Mouse (Mus musculus): Measurements from ENCODE around the gene Dcaf1. TPM values are rescaled to one million over a fixed set of nuclear protein-coding genes. Genes with fewer than 3 reads are reported as not detected.

Gene Dcaf1
- total and polyA plus RNA-seq, 3 experiments: 56.3 to 131 (median 58.7) TPM

DNA sequence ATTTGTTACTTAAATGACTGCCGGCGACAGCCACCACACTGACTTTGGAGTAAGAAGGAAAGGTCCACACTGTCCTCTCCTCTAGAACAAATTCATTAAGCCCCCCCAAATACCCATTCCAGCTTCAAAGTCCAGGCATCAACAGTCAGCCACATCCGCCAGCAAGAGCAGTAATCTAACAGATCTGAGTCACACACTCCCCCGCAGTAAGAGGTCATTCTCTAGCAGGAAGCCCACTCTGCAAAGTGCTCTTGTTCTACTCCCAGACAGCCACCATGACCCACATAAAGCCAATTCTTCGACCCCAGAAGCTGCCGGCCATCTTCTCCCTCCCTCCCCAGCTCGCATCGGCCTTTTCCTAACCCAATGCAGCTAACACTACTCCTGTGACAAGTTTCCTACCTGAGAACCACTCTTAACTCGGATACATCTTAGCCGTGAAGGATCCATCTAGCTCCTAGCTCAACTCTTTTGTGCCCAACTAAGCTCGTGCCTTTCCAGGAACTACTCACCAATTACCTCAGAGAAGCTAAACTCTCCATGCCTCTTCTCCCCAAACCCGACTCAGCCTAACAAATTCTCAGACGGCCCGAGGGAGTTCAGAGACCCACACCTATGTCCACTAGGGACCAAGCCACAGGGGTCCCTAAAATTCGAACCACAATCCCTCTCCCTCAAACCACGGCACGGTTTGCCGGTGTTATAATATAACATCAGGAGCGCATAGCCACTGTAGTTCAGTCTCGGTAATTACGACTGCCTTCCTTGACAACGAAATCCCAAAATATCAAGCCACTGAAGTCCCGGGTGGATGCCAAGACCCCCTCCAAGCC is 33.5 kb upstream of the Dcaf1 start (continued):
- no peak for TF ChIP-seq ZMIZ1 (IDR thresholded peaks at IDR 0.05; ENCODE audit: low read depth, low read length)
- no peak for TF ChIP-seq USF1 (IDR thresholded peaks at IDR 0.05; ENCODE audit: low read depth, low read length)
- TF ChIP-seq POLR2AphosphoS2 (IDR thresholded peaks at IDR 0.05; ENCODE audit: low read length): no peak

DNA sequence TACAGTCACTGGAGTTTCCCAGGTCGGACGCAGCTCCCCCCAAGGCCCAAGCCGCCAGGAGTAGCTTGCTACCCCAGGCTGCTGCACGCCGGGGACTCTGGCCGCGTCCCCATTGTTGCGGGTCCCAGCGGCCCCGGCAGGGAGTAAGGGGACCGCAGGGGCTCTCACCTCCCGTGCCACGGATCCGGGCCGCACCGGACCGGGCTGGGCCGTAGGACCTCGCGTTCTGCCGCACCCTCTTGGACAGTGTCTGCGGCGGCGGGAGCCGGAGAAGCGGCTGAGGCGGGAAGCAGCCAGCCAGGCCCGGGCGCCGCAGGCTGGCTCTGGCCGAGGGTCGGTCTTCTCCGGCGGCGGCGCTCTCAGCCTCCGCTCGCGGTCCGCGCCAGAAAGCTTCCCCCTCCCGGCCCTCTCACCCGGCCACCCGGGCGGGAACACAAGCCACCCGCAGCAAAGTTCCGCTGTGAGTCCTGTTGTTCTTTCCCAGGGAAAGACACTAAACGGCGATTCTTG is 32.8 kb upstream of the Dcaf1 start, which contains the start of gene Rad54l2:
Gene Rad54l2, minus strand, starts transcription at position 383 of the 510 bp plus-strand sequence.
- peak within 1 kb of the TSS; percentile 61 to 88 for H3K4me3 ChIP-seq (ENCODE audit: control insufficient read depth in 1 of 2, insufficient read depth in 1 of 2, low read depth in 2 of 2, low read length in 2 of 2)
- peak; percentile 92 for DNase-seq (ENCODE audit: low read depth, low spot score)
- peak; percentile 82 for TF ChIP-seq TCF12 (IDR thresholded peaks at IDR 0.05; ENCODE audit: low read depth, low read length)
- no peak for TF ChIP-seq MYC (IDR thresholded peaks at IDR 0.05; ENCODE audit: low read depth, low read length)
- no peak for TF ChIP-seq E2F4 (IDR thresholded peaks at IDR 0.05; ENCODE audit: borderline replicate concordance, low read depth, low read length)
- no peak for TF ChIP-seq JUND (IDR thresholded peaks at IDR 0.05; ENCODE audit: low read depth, low read length)
- TF ChIP-seq CTCF (IDR thresholded peaks at IDR 0.05 in 2 of 3, conservative IDR thresholded peaks at IDR 0.05 in 1 of 3; ENCODE audit: control insufficient read depth in 1 of 3, insufficient read depth in 1 of 3, low read depth in 2 of 3, low read length in 3 of 3, poor library complexity in 1 of 3, severe bottlenecking in 1 of 3): peak in 2 of 3 experiments; percentile 0 to 29; a peak in 3 of 6 replicates
- no peak for TF ChIP-seq POLR2AphosphoS5 (IDR thresholded peaks at IDR 0.05; ENCODE audit: borderline replicate concordance, low read depth, low read length)
- no peak for TF ChIP-seq SMC3 (IDR thresholded peaks at IDR 0.05; ENCODE audit: low read depth, low read length)
- TF ChIP-seq HCFC1 (IDR thresholded peaks at IDR 0.05; ENCODE audit: low read depth, low read length): peak; percentile 92
- TF ChIP-seq SIN3A (IDR thresholded peaks at IDR 0.05; ENCODE audit: low read length): peak; percentile 91
- no peak for TF ChIP-seq GATA1 (IDR thresholded peaks at IDR 0.05; ENCODE audit: low read depth, low read length)
- peak; percentile 89 for TF ChIP-seq TBP (IDR thresholded peaks at IDR 0.05; ENCODE audit: low read depth, low read length)
- no peak; the same call in 1 of the 2 replicates for TF ChIP-seq MAZ (IDR thresholded peaks at IDR 0.05; ENCODE audit: low read depth, low read length)
- TF ChIP-seq ZNF384 (IDR thresholded peaks at IDR 0.05; ENCODE audit: low read depth, low read length): no peak
- TF ChIP-seq POLR2A (IDR thresholded peaks at IDR 0.05; ENCODE audit: control insufficient read depth in 1 of 2, insufficient read depth in 1 of 2, low read depth in 1 of 2, low read length in 2 of 2, poor library complexity in 1 of 2): peak; percentile 77 to 85; a peak in 3 of 4 replicates
- TF ChIP-seq ETS1 (IDR thresholded peaks at IDR 0.05; ENCODE audit: low read depth, low read length): 0 out of 2 replicates have a peak, but pooled peaks have one; percentile 4
- TF ChIP-seq ZMIZ1 (IDR thresholded peaks at IDR 0.05; ENCODE audit: low read depth, low read length): peak; percentile 38; the same call in 1 of the 2 replicates
- peak; percentile 64; the same call in 1 of the 2 replicates for TF ChIP-seq ELF1 (IDR thresholded peaks at IDR 0.05; ENCODE audit: low read depth, low read length)
- peak; percentile 86; the same call in 1 of the 2 replicates for TF ChIP-seq UBTF (IDR thresholded peaks at IDR 0.05; ENCODE audit: borderline replicate concordance, insufficient read depth, low read depth, low read length)
- TF ChIP-seq NELFE (IDR thresholded peaks at IDR 0.05; ENCODE audit: low read depth, low read length): peak; percentile 80
- no peaks in the 10 kb centered on the region; a peak in 2 of 4 replicates for H3K27me3 ChIP-seq (ENCODE audit: control insufficient read depth in 1 of 2, insufficient read depth in 2 of 2, low read length in 2 of 2)
- H3K9ac ChIP-seq (ENCODE audit: control insufficient read depth, low read depth, low read length, poor library complexity, severe bottlenecking): peak within 1 kb of the TSS; percentile 98
- H3K4me1 ChIP-seq (ENCODE audit: control insufficient read depth in 1 of 2, insufficient read depth in 2 of 2, low read length in 2 of 2): peaks cover 0 to 4% of the 10 kb centered on the region in 2 experiments; a peak in 1 of 4 replicates
- H3K79me2 ChIP-seq (ENCODE audit: control insufficient read depth, insufficient read depth, low read length, poor library complexity): peaks cover 33% of the 10 kb centered on the region
- H3K9me3 ChIP-seq (replicated peaks; ENCODE audit: insufficient read depth, low read length): no peaks in the 10 kb centered on the region
- peak within 1 kb of the TSS; percentile 78 for H3K27ac ChIP-seq (ENCODE audit: control insufficient read depth, low read depth, low read length)
- peaks cover 0 to 9% of the 10 kb centered on the region in 2 experiments; a peak in 2 of 4 replicates for H3K36me3 ChIP-seq (ENCODE audit: control insufficient read depth in 1 of 2, insufficient read depth in 2 of 2, low read length in 2 of 2)

Measured in MEL (cell line).